Mouse (Mus musculus) ZHBTc4 (cell line): ENCODE results near the gene Sap30bp.

Experiments used
- DNase-seq: peaks from one replicate; pipeline ENCODE4 v3.0.0-alpha.2; 2011; ENCODE audit warnings: low read depth, low spot score

The Sap30bp gene

GRCm38 (mm10) chr11:115999538-116000143, 66.6 kb downstream of the Sap30bp start:
- peak; percentile 84 for DNase-seq

GRCm38 (mm10) chr11:116000607-116001006, 67.5 kb downstream of the Sap30bp start:
- DNase-seq, result peak; percentile 85

GRCm38 (mm10) chr11:116001725-116002124, 68.6 kb downstream of the Sap30bp start:
- DNase-seq, result no peak

GRCm38 (mm10) chr11:116002894-116003293, 69.8 kb downstream of the Sap30bp start:
- no peak for DNase-seq

- no peak for DNase-seq
These were observed 71.2 kb downstream of the Sap30bp start for GRCm38 (mm10) chr11:116004186-116004823.

- peak; percentile 90 for DNase-seq
These were observed 72.0 kb downstream of the Sap30bp start for GRCm38 (mm10) chr11:116004840-116005700.

GRCm38 (mm10) chr11:116005701-116006419, 72.8 kb downstream of the Sap30bp start:
- no peak for DNase-seq

- no peak for DNase-seq
These were observed 74.2 kb downstream of the Sap30bp start for GRCm38 (mm10) chr11:116007095-116007850.

GRCm38 (mm10) chr11:116008411-116008810, 75.3 kb downstream of the Sap30bp start:
- no peak for DNase-seq

GRCm38 (mm10) chr11:116008832-116009375, 75.8 kb downstream of the Sap30bp start:
- DNase-seq, result no peak

- DNase-seq, result no peak
These were observed 76.6 kb downstream of the Sap30bp start for GRCm38 (mm10) chr11:116009661-116010060.

- no peak for DNase-seq
These were observed 77.1 kb downstream of the Sap30bp start for GRCm38 (mm10) chr11:116010146-116010545.

GRCm38 (mm10) chr11:116010948-116011347, 77.9 kb downstream of the Sap30bp start:
- no peak for DNase-seq

GRCm38 (mm10) chr11:116011529-116012261, 78.6 kb downstream of the Sap30bp start:
- peak; percentile 61 for DNase-seq

GRCm38 (mm10) chr11:116012262-116012947, 79.3 kb downstream of the Sap30bp start, which contains the start of gene Galk1:
Galk1 (minus strand) TSS chr11:116012719.
- DNase-seq, result peak; percentile 98

GRCm38 (mm10) chr11:116014821-116015220, 81.7 kb downstream of the Sap30bp start:
- DNase-seq, result no peak
